Mouse (Mus musculus): ENCODE results near the gene Suox.
A peak's percentile ranks its signal among the peaks of the same experiment; 100 is the strongest.
"Not testable (repeated sequence)": the region's sequence is repeated elsewhere in the genome, so short reads cannot be mapped to it uniquely, and the experiment has no call there.

Gene Suox

GRCm38 (mm10) chr10:128663441-128664220 lies 10.2 kb downstream of the Suox start:
- DNase-seq: no peak

GRCm38 (mm10) chr10:128662465-128662864 lies 11.4 kb downstream of the Suox start:
- DNase-seq: no peak

- DNase-seq: no peak
Observed at GRCm38 (mm10) chr10:128659490-128659889, 14.4 kb downstream of the Suox start.

- DNase-seq: no peak
Observed at GRCm38 (mm10) chr10:128657844-128658243, 16.0 kb downstream of the Suox start.

- no peak for DNase-seq
Observed at GRCm38 (mm10) chr10:128656731-128657130, 17.1 kb downstream of the Suox start.

- DNase-seq: no peak
Observed at GRCm38 (mm10) chr10:128655254-128655653, 18.6 kb downstream of the Suox start.

GRCm38 (mm10) chr10:128653866-128654265 lies 20.0 kb downstream of the Suox start:
- no peak for DNase-seq

- peak; percentile 40 for DNase-seq
Observed at GRCm38 (mm10) chr10:128646139-128647089, 27.5 kb downstream of the Suox start.

- DNase-seq: peak; percentile 42
Observed at GRCm38 (mm10) chr10:128645111-128646011, 28.5 kb downstream of the Suox start, which contains the start of gene Ikzf4. Ikzf4 (minus strand) TSS chr10:128645991.

GRCm38 (mm10) chr10:128642749-128643148 lies 31.1 kb downstream of the Suox start:
- no peak for DNase-seq

- DNase-seq: peak; percentile 39
Observed at GRCm38 (mm10) chr10:128641871-128642270, 32.0 kb downstream of the Suox start.

GRCm38 (mm10) chr10:128640891-128641290 lies 33.0 kb downstream of the Suox start:
- no peak for DNase-seq

GRCm38 (mm10) chr10:128639999-128640398 lies 33.9 kb downstream of the Suox start:
- no peak for DNase-seq

- DNase-seq: no peak
Observed at GRCm38 (mm10) chr10:128637011-128637410, 36.9 kb downstream of the Suox start.

GRCm38 (mm10) chr10:128636561-128636960 lies 37.3 kb downstream of the Suox start:
- no peak for DNase-seq

- no peak for DNase-seq
Observed at GRCm38 (mm10) chr10:128635697-128636096, 38.2 kb downstream of the Suox start.

GRCm38 (mm10) chr10:128631571-128631970 lies 42.3 kb downstream of the Suox start:
- no peak for DNase-seq

GRCm38 (mm10) chr10:128630306-128630705 lies 43.6 kb downstream of the Suox start:
- not testable (repeated sequence) for DNase-seq

- no peak for DNase-seq
Observed at GRCm38 (mm10) chr10:128629746-128630145, 44.1 kb downstream of the Suox start.

GRCm38 (mm10) chr10:128627398-128628317 lies 46.2 kb downstream of the Suox start:
- no peak for DNase-seq

Measured in lung, postnatal 10 days (tissue).